Mouse (Mus musculus) small intestine, adult 2 months (tissue): ENCODE measurements around the gene Uap1.

ENCODE experiments used
- CTCF ChIP-seq: fragments of 200-500 bp; IDR thresholded peaks from 2 replicates; pipeline ENCODE4 v1.5.1; 2012; ENCODE audit warnings: low read depth, mild to moderate bottlenecking, control low read depth, inconsistent platforms, low read length, moderate library complexity, mixed read lengths; ENCODE audit not compliant: insufficient replicate concordance, insufficient read length; ENCODE audit errors: extremely low read depth
- POLR2A ChIP-seq: fragments of 200-500 bp; IDR thresholded peaks from 2 replicates; pipeline ENCODE4 v1.6.1; 2012; ENCODE audit warnings: low read depth, mild to moderate bottlenecking, control low read depth, inconsistent platforms, low read length, moderate library complexity

DNA sequence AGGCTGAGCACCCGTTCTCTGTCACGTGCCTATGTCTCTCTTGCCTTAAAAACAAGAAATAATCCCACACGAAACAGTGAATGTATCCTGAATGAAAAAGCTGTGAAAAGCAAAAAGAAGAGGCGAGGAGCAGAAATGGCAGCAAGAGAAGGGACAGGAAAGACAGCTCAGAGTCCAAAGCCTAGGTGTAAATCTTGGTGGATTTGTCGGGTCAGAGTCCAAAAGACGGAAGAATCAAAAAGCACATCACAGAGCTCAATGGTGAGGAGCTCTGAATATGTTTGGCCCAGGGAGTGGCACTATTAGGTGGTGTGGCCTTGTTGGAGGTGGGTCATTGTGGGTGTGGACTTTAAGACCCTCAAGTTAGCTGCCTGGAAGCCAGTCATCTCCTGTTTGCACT, 31.6 kb upstream of the Uap1 start:
- TF ChIP-seq CTCF (no peak), POLR2A (no peak)
